Mouse (Mus musculus): ENCODE results near the gene Ano1. TPM values are rescaled to one million over a fixed set of nuclear protein-coding genes. Genes with fewer than 3 reads are reported as not detected.

Ano1 gene
- total and polyA plus RNA-seq, 3 experiments: 0.04 TPM; not detected in 2

GRCm38 (mm10) chr7:144684947-144685346 lies 66.8 kb downstream of the Ano1 start:
- Histone ChIP-seq H3K79me2 (ENCODE audit: control insufficient read depth, insufficient read depth, low read length, poor library complexity) (no peaks in the 10 kb centered on the region), H3K4me3 (ENCODE audit: control insufficient read depth in 1 of 2, insufficient read depth in 1 of 2, low read depth in 2 of 2, low read length in 2 of 2) (no peak overlapping the region), H3K27ac (ENCODE audit: control insufficient read depth, low read depth, low read length) (no peak overlapping the region), H3K9me3 (replicated peaks; ENCODE audit: insufficient read depth, low read length) (no peaks in the 10 kb centered on the region), H3K9ac (ENCODE audit: control insufficient read depth, low read depth, low read length, poor library complexity, severe bottlenecking) (no peak overlapping the region), H3K4me1 (ENCODE audit: control insufficient read depth in 1 of 2, insufficient read depth in 2 of 2, low read length in 2 of 2) (no peaks in the 10 kb centered on the region), H3K27me3 (ENCODE audit: control insufficient read depth in 1 of 2, insufficient read depth in 2 of 2, low read length in 2 of 2) (no peaks in the 10 kb centered on the region), H3K36me3 (ENCODE audit: control insufficient read depth in 1 of 2, insufficient read depth in 2 of 2, low read length in 2 of 2) (no peaks in the 10 kb centered on the region)
- TF ChIP-seq HCFC1 (IDR thresholded peaks at IDR 0.05; ENCODE audit: low read depth, low read length) (no peak), E2F4 (IDR thresholded peaks at IDR 0.05; ENCODE audit: borderline replicate concordance, low read depth, low read length) (no peak), RCOR1 (IDR thresholded peaks at IDR 0.05; ENCODE audit: low read depth, low read length) (no peak), CHD1 (IDR thresholded peaks at IDR 0.05; ENCODE audit: low read depth, low read length) (no peak), UBTF (IDR thresholded peaks at IDR 0.05; ENCODE audit: borderline replicate concordance, insufficient read depth, low read depth, low read length) (no peak), EP300 (IDR thresholded peaks at IDR 0.05; ENCODE audit: low read depth in 1 of 2, low read length in 2 of 2) (no peak), ZMIZ1 (IDR thresholded peaks at IDR 0.05; ENCODE audit: low read depth, low read length) (no peak), TBP (IDR thresholded peaks at IDR 0.05; ENCODE audit: low read depth, low read length) (no peak), SMC3 (IDR thresholded peaks at IDR 0.05; ENCODE audit: low read depth, low read length) (no peak), BHLHE40 (IDR thresholded peaks at IDR 0.05; ENCODE audit: borderline replicate concordance, low read depth, low read length) (no peak), RAD21 (IDR thresholded peaks at IDR 0.05; ENCODE audit: low read depth, low read length) (no peak), GABPA (IDR thresholded peaks at IDR 0.05; ENCODE audit: low read depth, low read length) (no peak), KAT2A (conservative IDR thresholded peaks at IDR 0.05; ENCODE audit: low read depth, low read length) (no peak), SIN3A (IDR thresholded peaks at IDR 0.05; ENCODE audit: low read length) (no peak), POLR2AphosphoS2 (IDR thresholded peaks at IDR 0.05; ENCODE audit: low read length) (no peak), ZC3H11A (IDR thresholded peaks at IDR 0.05; ENCODE audit: low read depth, low read length) (no peak), USF2 (IDR thresholded peaks at IDR 0.05; ENCODE audit: borderline replicate concordance in 1 of 2, insufficient read depth in 1 of 2, low read depth in 1 of 2, low read length in 2 of 2) (no peak)
- no peak for DNase-seq (ENCODE audit: low read depth, low spot score)

GRCm38 (mm10) chr7:144684467-144684866 lies 67.3 kb downstream of the Ano1 start:
- Histone ChIP-seq H3K4me3 (ENCODE audit: control insufficient read depth in 1 of 2, insufficient read depth in 1 of 2, low read depth in 2 of 2, low read length in 2 of 2) (no peak overlapping the region), H3K27ac (ENCODE audit: control insufficient read depth, low read depth, low read length) (no peak overlapping the region), H3K36me3 (ENCODE audit: control insufficient read depth in 1 of 2, insufficient read depth in 2 of 2, low read length in 2 of 2) (no peaks in the 10 kb centered on the region), H3K27me3 (ENCODE audit: control insufficient read depth in 1 of 2, insufficient read depth in 2 of 2, low read length in 2 of 2) (no peaks in the 10 kb centered on the region), H3K4me1 (ENCODE audit: control insufficient read depth in 1 of 2, insufficient read depth in 2 of 2, low read length in 2 of 2) (no peaks in the 10 kb centered on the region), H3K9ac (ENCODE audit: control insufficient read depth, low read depth, low read length, poor library complexity, severe bottlenecking) (no peak overlapping the region), H3K9me3 (replicated peaks; ENCODE audit: insufficient read depth, low read length) (no peaks in the 10 kb centered on the region), H3K79me2 (ENCODE audit: control insufficient read depth, insufficient read depth, low read length, poor library complexity) (no peaks in the 10 kb centered on the region)
- TF ChIP-seq MYB (IDR thresholded peaks at IDR 0.05; ENCODE audit: low read depth, low read length) (no peak), KAT2A (conservative IDR thresholded peaks at IDR 0.05; ENCODE audit: low read depth, low read length) (no peak), BHLHE40 (IDR thresholded peaks at IDR 0.05; ENCODE audit: borderline replicate concordance, low read depth, low read length) (no peak), ZC3H11A (IDR thresholded peaks at IDR 0.05; ENCODE audit: low read depth, low read length) (no peak), MYC (IDR thresholded peaks at IDR 0.05; ENCODE audit: low read depth, low read length) (no peak)
- no peak for DNase-seq (ENCODE audit: low read depth, low spot score)
